Mouse (Mus musculus) forebrain, embryonic 11.5 days (tissue): ENCODE data around the gene Anxa11. TPM values are rescaled to one million over a fixed set of nuclear protein-coding genes. Genes with fewer than 3 reads are reported as not detected.
"Not testable (repeated sequence)": the region's sequence is repeated elsewhere in the genome, so short reads cannot be mapped to it uniquely, and the experiment has no call there.

Experiments used
- ATAC-seq: fragments of 200-750 bp; cut with Nextera tagmentation; replicated peaks from 2 replicates; pipeline ENCODE4 v1.8.0; 2017; ENCODE audit warnings: moderate TSS enrichment; ENCODE audit not compliant: low FRiP score
- DNase-seq: peaks from one replicate; pipeline ENCODE4 v3.0.0-alpha.2; 2017; ENCODE audit warnings: low spot score
- H3K27ac ChIP-seq: fragments of 300-500 bp; sonication (generic); 2 replicates; pipeline ENCODE4 v1.5.1; 2014; ENCODE audit warnings: low read depth, low read length
- H3K27me3 ChIP-seq: fragments of 300-500 bp; sonication (generic); 2 replicates; pipeline ENCODE4 v1.6.1; 2014; ENCODE audit warnings: mild to moderate bottlenecking, low read length, mixed read lengths; ENCODE audit not compliant: control insufficient read depth, insufficient read depth
- H3K36me3 ChIP-seq: fragments of 300-500 bp; sonication (generic); 2 replicates; pipeline ENCODE4 v1.6.1; 2014; ENCODE audit warnings: mild to moderate bottlenecking, low read length, moderate library complexity, mixed read lengths; ENCODE audit not compliant: control insufficient read depth, insufficient read depth
- H3K4me1 ChIP-seq: fragments of 300-500 bp; sonication (generic); replicated peaks from 2 replicates; pipeline ENCODE4 v1.6.1; 2014; ENCODE audit warnings: low read length, mixed read lengths; ENCODE audit not compliant: control insufficient read depth, insufficient read depth
- H3K4me2 ChIP-seq: fragments of 300-500 bp; sonication (generic); 2 replicates; pipeline ENCODE4 v1.6.1; 2014; ENCODE audit warnings: low read depth, mild to moderate bottlenecking, low read length, moderate library complexity, mixed read lengths; ENCODE audit not compliant: severe bottlenecking
- H3K4me3 ChIP-seq: fragments of 300-500 bp; sonication (generic); 2 replicates; pipeline ENCODE4 v1.5.1; 2014; ENCODE audit warnings: low read depth, low read length
- H3K9ac ChIP-seq: fragments of 300-500 bp; sonication (generic); 2 replicates; pipeline ENCODE4 v1.6.1; 2014; ENCODE audit warnings: low read length
- H3K9me3 ChIP-seq: fragments of 300-500 bp; sonication (generic); 2 replicates; pipeline ENCODE4 v1.6.1; 2016; ENCODE audit warnings: low read length, mixed read lengths; ENCODE audit not compliant: control insufficient read depth
- WGBS: fragments of 180-500 bp; shearing (Covaris S2); extraction: QIAGEN DNeasy Blood & Tissue Kit; methylation state at CpG from one replicate; pipeline ENCODE4 v1.1.7; 2014; 5-methylcytosine and 5-hydroxymethylcytosine counted together
- polyA plus RNA-seq: library from polyadenylated mRNA; unstranded; fragments of >200 nt; fragmentation: Nextera tagmentation; extraction: Ambion mirVana; gene quantifications from 2 replicates; pipeline ENCODE4 v1.2.1, GENCODE M21; 2014

Gene Anxa11
- polyA plus RNA-seq, 1 experiment from 2014 or later = 3.6 TPM

GRCm38 (mm10) chr14:25903000-25903399, 61.0 kb downstream of the Anxa11 start, which contains the start of gene Plac9a:
Plac9a (minus strand) TSS chr14:25903100.
- not testable (repeated sequence) for H3K4me1 ChIP-seq, DNase-seq, H3K9me3 ChIP-seq, ATAC-seq, H3K27ac ChIP-seq, H3K9ac ChIP-seq, H3K36me3 ChIP-seq, H3K4me3 ChIP-seq, H3K4me2 ChIP-seq, H3K27me3 ChIP-seq
- WGBS = no CpG with 5 or more reads among the region's 10 CpGs

- not testable (repeated sequence) for ATAC-seq, H3K27me3 ChIP-seq, H3K4me2 ChIP-seq, H3K36me3 ChIP-seq, H3K9me3 ChIP-seq, H3K27ac ChIP-seq, H3K4me3 ChIP-seq, H3K4me1 ChIP-seq, H3K9ac ChIP-seq, DNase-seq
- WGBS = 27% methylated on average over 1 of the region's 5 CpGs
Measured at GRCm38 (mm10) chr14:25905243-25905642, 63.3 kb downstream of the Anxa11 start.

- not testable (repeated sequence) for H3K4me3 ChIP-seq, H3K9ac ChIP-seq, H3K4me1 ChIP-seq, H3K4me2 ChIP-seq, ATAC-seq, H3K27me3 ChIP-seq, H3K9me3 ChIP-seq, DNase-seq, H3K27ac ChIP-seq, H3K36me3 ChIP-seq
- WGBS = no CpG with 5 or more reads among the region's 9 CpGs
Measured at GRCm38 (mm10) chr14:25907272-25907671, 65.3 kb downstream of the Anxa11 start.

- WGBS = no CpG with 5 or more reads among the region's 8 CpGs
Measured at GRCm38 (mm10) chr14:25908976-25909375, 67.0 kb downstream of the Anxa11 start.

GRCm38 (mm10) chr14:25918427-25919170, 76.6 kb downstream of the Anxa11 start:
- WGBS = no CpG with 5 or more reads among the region's 5 CpGs
- H3K4me3 ChIP-seq, H3K4me1 ChIP-seq, ATAC-seq, H3K4me2 ChIP-seq, H3K27ac ChIP-seq, H3K9me3 ChIP-seq, H3K9ac ChIP-seq, H3K27me3 ChIP-seq, DNase-seq, H3K36me3 ChIP-seq: not testable (repeated sequence)

More at GRCm38 (mm10) chr14:25908976-25909375, 67.0 kb downstream of the Anxa11 start:
- DNase-seq, H3K9me3 ChIP-seq, H3K27me3 ChIP-seq, H3K4me2 ChIP-seq, H3K36me3 ChIP-seq, H3K27ac ChIP-seq, H3K4me1 ChIP-seq, H3K9ac ChIP-seq, H3K4me3 ChIP-seq, ATAC-seq: not testable (repeated sequence)

GRCm38 (mm10) chr14:25926814-25927561, 85.0 kb downstream of the Anxa11 start:
- H3K27me3 ChIP-seq, H3K4me2 ChIP-seq, H3K27ac ChIP-seq, H3K4me1 ChIP-seq, H3K4me3 ChIP-seq, DNase-seq, H3K36me3 ChIP-seq, H3K9me3 ChIP-seq, H3K9ac ChIP-seq: not testable (repeated sequence)
- peak; percentile 66 for ATAC-seq
- no CpG with 5 or more reads among the region's 44 CpGs for WGBS

GRCm38 (mm10) chr14:25927562-25927881, 85.6 kb downstream of the Anxa11 start, which contains the start of gene Tmem254a:
Tmem254a (minus strand) TSS chr14:25927672.
- not testable (repeated sequence) for H3K27me3 ChIP-seq, H3K4me3 ChIP-seq, H3K4me2 ChIP-seq, H3K4me1 ChIP-seq, H3K27ac ChIP-seq, H3K36me3 ChIP-seq, H3K9me3 ChIP-seq, H3K9ac ChIP-seq, DNase-seq
- WGBS = no CpG with 5 or more reads among the region's 10 CpGs
- 0 out of 2 replicates have a peak, but pooled peaks have one; percentile 53 for ATAC-seq
